Mouse (Mus musculus) thymus, adult 18-20 months (tissue): ENCODE measurements around the gene Cox10.
A peak's percentile ranks its signal among the peaks of the same experiment; 100 is the strongest.
"Not testable (repeated sequence)": the region's sequence is repeated elsewhere in the genome, so short reads cannot be mapped to it uniquely, and the experiment has no call there.

Source experiments
- DNase-seq, 2 experiments: peaks; one replicate each; pipeline ENCODE4 v3.0.0; 2022; ENCODE audit warnings: mixed read lengths in 2 of 2

Gene Cox10

GRCm38 (mm10) chr11:64078956-64079726, at the start of gene Cox10:
TSS of gene Cox10 (minus strand) at chr11:64079468.
- peak; percentile 76 to 82 for DNase-seq

GRCm38 (mm10) chr11:64128016-64128415, 48.7 kb upstream of the Cox10 start:
- DNase-seq, result no peak

DNA sequence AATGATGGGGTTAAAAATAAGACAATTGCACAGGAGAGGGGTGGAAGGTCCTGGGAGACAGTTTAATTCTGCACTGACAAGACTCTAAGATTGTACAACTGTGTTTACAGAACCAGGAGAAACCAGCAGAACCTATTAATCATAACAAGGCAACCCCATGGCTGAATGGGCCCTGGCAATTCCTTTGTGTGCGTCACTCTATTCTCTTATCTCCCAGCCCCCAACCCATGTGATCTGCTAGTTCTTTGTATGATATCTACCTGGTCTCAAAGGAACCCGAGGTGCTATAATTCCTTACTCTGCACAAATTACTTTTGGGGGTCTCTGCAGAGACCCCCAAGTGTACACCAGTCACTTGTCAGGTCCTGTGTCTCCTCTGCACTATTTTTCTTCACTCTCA, 46.2 kb upstream of the Cox10 start:
- no peak for DNase-seq

GRCm38 (mm10) chr11:64123174-64123573, 43.9 kb upstream of the Cox10 start:
- not testable (repeated sequence) for DNase-seq

DNA sequence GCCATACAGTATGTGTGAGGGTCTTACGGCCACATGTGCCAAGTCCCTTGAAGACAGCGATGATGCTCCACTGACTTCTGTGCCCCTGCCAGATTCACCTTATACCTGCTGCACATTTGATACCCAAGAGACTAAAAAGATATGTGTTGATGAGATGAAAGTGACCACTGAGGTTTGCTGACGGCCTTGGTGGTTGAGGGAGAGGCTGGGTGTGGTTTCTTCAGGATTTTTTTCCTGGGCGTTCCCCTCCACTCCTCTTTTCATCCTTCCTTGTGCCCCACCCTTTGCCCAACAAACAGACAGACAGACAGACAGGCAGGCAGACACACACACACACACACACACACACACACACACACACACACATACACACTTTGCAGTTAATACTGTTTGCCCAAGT, 37.4 kb upstream of the Cox10 start:
- DNase-seq, result no peak

DNA sequence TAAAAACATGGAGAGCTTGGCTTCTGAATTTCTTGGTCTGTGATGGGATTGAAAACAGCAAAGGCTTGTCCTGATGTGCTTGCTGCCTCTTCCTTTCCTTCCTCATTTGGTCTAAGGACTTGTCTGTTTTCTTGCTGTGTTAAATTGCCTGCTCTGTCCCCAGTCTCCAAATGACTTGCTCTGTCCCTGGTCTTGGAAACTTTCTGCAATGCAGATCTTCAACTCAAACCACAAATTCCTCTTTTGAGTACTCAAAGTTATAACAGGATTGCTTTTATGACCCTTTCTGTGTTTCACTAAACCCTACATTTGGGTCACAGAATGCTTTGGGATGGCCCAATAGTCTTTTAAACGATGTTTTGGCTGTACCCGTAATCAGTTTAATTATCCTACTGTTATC, 36.6 kb upstream of the Cox10 start:
- DNase-seq, result no peak

GRCm38 (mm10) chr11:64115101-64115500, 35.8 kb upstream of the Cox10 start:
- no peak for DNase-seq

- DNase-seq, result no peak
Observed at GRCm38 (mm10) chr11:64100060-64100459, 20.8 kb upstream of the Cox10 start.

GRCm38 (mm10) chr11:64093058-64093457, 13.8 kb upstream of the Cox10 start:
- DNase-seq, result no peak

DNA sequence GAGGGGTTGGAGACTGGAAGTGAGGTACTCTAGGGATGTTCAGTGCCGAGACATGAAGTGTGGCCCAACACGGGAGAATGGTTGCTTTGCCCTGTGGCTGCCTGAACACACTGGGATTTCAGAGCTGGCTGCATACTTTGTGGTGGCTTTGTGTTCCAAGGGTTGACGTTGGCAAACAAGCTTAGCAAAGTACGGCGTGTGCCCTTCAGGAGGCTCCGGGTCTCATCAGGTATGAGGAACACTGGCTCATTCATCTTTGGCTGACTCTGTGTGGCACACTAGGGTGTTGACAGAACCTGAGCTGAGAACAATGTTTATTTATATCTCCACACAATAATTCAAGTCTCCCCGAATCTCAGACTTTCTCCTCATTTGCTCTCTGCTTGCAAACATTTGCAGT, 11.9 kb upstream of the Cox10 start:
- no peak for DNase-seq

DNA sequence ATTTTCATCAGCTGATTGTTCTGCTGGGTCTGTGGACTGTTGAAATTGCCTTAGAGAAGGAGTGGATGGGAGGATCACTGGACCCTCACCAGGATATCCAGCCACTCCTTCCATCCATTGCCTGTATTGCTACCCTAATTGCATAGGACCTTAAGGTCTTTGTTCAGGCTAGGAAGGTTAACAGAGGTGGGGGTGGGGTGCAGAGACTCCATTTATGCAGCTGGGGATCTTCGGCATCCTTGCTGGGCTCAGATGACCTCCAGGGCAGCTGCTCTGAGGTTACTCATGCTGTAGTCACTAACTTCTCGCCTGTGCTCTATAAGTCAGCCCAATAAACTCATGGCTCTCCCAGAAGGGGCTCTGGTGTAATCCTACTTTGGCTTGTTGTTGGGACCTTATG, 10.4 kb upstream of the Cox10 start:
- DNase-seq, result no peak

GRCm38 (mm10) chr11:64085888-64086287, 6.6 kb upstream of the Cox10 start:
- no peak for DNase-seq

GRCm38 (mm10) chr11:64079727-64080081, 436 bp upstream of the Cox10 start:
- no peak for DNase-seq

DNA sequence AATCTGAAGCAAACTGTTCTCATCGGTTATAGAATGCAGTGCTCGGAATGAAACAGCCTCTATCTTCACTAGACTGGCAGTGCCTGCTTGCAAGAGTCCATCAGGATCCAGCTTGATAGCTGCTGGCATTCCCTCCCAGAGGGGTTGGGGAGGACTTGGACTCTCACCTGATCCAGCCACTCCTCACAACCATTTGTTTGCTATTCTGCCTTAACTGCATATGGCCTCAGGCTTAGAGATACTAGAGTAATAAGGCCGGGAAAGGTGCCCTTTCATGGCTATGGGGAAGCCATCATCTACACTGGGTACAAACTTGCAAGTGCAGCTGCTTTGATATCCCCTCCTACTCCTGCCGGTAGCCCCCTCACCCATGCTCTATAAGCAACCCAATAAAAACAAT, 3.1 kb downstream of the Cox10 start:
- DNase-seq, result no peak

DNA sequence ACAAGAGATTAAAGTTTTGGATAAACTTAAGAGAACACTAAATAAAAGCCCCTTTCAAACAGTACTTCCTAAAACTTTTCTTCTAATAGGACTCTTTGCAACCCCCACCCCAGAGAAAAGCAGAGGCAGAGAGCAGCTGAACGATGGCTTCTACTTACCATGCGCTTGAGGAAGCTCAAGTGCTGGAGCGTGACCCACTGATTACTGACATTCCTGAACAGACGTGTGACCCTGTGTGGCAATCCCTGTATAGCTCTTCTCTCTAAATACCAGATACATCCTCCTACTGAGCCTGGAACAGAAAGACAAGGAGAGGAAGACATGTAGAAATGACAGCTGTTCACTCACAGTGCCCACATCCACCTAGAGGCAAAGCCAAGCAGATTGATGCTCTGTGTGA, 5.9 kb downstream of the Cox10 start:
- DNase-seq, result no peak

DNA sequence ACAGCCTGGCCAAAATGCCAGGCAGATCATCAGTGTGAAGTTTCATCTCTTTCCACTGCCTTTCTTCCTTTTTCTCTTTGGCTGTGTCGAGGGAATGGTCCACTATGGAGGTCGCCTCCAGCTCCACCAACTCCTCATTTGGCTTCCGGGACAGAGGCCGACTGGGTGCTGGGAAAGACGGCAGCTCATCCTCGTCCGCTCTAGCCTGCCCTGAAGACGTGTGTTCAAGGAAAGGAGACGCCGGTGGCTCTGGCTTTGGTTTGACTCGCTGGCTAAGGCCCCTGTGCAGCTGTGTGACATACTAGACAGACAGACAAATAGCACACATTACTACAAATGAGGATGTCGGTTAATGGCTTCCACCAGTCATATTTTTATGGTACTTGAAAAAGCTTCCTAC, 7.7 kb downstream of the Cox10 start:
- DNase-seq, result no peak

DNA sequence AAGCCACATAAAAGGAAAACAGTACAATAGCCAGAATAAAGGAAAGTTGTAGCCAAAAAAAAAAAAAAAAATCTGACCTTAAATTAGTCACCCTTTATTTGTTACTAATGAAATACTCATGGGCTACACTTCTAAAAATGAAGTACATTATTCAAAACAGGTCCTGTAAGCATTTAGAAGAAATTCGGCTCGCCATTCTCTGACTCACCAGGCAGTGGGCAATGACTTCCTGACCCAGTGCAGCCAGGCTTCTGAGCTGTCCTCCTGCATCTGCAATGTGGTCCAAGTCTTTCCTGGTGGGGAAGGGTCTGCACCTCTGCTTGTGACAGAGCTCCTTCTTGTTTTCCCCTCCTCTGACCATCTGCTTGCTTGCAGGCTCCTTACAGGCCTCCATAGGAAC, 13.3 kb downstream of the Cox10 start:
- no peak for DNase-seq

DNA sequence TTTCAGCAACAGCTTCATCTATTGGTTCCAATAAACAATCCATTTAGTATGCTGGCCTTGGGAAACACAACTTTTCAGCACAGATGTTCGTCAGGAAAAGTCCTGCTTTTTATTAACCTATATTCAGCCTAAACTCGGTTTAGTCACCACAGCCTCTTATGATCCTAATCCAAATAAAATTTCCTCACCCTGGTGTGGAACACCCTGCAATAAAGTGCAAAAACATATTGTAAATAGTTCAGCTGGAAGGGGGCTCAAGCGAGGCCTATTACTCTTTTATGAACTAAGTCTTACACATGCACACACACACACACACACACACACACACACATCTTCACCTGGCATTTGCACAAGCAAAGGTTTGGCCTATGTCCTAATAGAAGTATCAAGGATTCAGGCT, 16.1 kb downstream of the Cox10 start:
- DNase-seq, result no peak

- DNase-seq, result no peak
Observed at GRCm38 (mm10) chr11:64062226-64062625, 17.0 kb downstream of the Cox10 start.

- no peak for DNase-seq
Observed at GRCm38 (mm10) chr11:64059305-64059704, 20.0 kb downstream of the Cox10 start.

DNA sequence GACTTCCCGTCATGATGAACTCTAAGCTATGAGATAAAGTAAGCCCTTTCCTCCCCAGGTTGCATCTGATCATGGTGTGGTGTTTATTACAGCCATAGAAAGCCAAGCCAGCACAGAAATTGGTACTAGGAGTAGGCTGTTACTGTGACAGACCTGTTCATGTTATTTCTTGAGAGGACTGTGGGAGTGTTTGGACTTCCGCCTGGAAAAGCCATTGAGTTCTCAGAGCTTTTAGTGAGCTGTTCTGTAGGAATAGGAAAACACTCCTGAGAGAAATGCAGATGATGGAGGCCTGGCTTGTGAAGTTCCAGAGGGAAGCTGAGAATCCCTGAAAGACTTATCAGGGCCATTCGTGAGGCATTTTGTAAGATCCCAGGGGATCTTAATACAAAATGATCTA, 20.8 kb downstream of the Cox10 start:
- no peak for DNase-seq

DNA sequence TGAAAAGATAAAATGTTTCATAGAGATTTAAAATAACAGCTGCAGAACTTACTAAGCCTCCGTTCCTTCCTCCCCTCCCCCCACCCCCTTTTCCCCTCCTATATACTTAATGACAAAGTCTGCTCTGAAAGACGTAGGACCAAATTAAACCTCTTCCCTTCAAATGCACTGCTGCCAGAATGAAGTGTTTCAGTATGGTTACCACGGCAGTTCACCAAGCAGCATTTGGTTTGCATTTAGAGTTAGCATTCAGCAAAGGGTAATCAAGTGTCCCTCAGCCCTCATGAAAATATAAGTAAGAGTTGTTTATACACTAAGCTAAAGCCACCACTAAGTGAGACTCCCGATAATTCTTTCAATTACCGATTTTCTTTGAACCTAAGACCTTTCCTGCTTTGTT, 25.9 kb downstream of the Cox10 start:
- DNase-seq, result no peak

DNA sequence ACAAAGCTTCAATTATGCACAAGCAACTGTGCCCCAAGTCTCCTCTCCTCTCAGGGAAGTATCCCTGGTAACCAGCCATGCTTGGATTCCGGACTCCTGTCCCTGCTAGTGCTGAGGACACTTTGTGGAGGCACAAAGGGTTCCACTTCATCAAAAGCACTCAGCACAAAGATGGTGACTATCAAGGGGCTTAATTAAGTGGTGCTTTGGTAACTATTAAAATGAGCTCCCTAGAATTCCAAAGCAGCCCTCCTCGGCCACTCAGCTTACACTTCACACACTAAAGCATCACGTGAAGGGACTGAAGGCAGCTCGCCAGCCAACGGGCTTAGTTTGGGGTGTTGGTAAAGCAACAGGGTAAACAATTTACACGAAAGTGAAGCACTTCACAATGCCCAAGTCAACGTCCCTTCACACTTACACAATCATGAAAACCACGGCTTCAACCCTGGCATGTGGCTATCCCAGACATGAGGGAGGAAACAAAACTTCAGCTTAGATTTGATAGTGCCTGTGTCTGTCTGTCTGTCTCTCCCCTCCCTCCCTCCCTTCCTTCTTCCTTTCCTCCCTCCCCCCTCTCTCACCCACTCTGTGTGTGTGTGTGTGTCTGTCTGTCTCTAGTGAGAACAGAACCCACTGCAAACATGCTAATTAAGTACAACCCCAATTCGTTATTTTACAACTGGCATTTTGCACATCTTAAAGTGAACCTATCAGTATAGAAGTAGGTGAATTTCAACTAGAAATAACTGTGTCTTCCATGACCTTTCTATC, 27.9 kb downstream of the Cox10 start:
- DNase-seq, result no peak

DNA sequence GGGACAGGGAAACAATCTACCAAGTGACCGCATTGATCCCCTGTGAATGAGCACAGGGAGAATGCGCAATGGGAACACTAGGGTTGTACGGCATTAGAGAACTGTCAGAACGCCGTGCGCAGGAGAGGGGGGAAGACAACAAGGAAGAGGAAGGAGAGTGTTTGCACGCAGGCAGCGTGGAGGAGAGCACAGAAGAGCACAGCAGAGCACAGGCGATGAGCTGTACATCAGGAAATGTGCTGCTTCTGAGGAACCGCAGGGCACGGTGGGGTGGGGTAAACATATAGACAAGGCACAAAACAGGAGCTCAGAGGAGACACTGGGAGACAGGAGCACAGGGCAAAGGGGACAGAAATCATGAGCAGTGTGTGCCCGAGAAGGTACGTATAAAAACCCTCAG, 31.8 kb downstream of the Cox10 start:
- no peak for DNase-seq

DNA sequence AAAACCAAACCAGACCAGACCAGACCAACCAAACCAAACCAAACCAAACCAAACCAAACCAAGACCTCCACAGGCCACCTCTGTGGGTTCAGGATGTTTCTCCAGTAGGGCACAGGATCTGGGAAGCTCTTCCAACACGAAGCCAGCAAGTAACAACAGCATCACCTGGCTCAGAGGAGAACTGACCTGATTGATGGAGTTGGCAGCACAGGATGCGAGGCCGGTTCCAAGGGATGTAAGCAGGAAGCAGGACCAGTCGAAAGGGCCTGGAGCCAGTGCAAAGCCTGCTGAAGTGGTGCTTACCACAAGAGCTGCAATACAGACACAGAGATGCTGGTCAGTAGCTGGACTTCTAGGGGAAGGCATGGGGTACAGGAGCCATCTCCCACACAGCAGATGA, 34.2 kb downstream of the Cox10 start:
- DNase-seq, result no peak
